Mouse (Mus musculus): ENCODE data around the gene Tas1r3. TPM values are rescaled to one million over a fixed set of nuclear protein-coding genes. Genes with fewer than 3 reads are reported as not detected.

Gene Tas1r3
- polyA plus RNA-seq, 1 experiment = 0.87 TPM

- TF ChIP-seq CTCF (IDR thresholded peaks at IDR 0.05; ENCODE audit: borderline replicate concordance, insufficient read depth, low read depth, low read length) = peak; percentile 82
- peak; percentile 73; the same call in 1 of the 2 replicates for TF ChIP-seq POLR2A (IDR thresholded peaks at IDR 0.05; ENCODE audit: borderline replicate concordance, insufficient read depth, low read length)
- Histone ChIP-seq H3K4me3 (replicated peaks; ENCODE audit: insufficient read depth, low read depth, low read length) (peak within 1 kb of the TSS; percentile 83), H3K4me1 (ENCODE audit: control insufficient read depth, insufficient read depth, low read length) (peaks cover 8% of the 10 kb centered on the region), H3K27ac (ENCODE audit: insufficient read depth, low read length) (peak within 1 kb of the TSS; percentile 44), H3K27me3 (ENCODE audit: control insufficient read depth, insufficient read depth, low read length) (no peaks in the 10 kb centered on the region)
- peak; percentile 95 to 97 for DNase-seq
- WGBS = under 1% methylated on average over 49 of the region's 49 CpGs
Measured at GRCm38 (mm10) chr4:155831205-155831766, 31.9 kb downstream of the Tas1r3 start, which contains the start of gene Aurkaip1. Aurkaip1 (plus strand) TSS chr4:155831272.

GRCm38 (mm10) chr4:155830596-155830995, 32.6 kb downstream of the Tas1r3 start:
- Histone ChIP-seq H3K27me3 (ENCODE audit: control insufficient read depth, insufficient read depth, low read length) (no peaks in the 10 kb centered on the region), H3K4me3 (replicated peaks; ENCODE audit: insufficient read depth, low read depth, low read length) (peak overlapping the region; percentile 14), H3K4me1 (ENCODE audit: control insufficient read depth, insufficient read depth, low read length) (peaks cover 8% of the 10 kb centered on the region), H3K27ac (ENCODE audit: insufficient read depth, low read length) (no peak overlapping the region)
- TF ChIP-seq CTCF (IDR thresholded peaks at IDR 0.05; ENCODE audit: borderline replicate concordance, insufficient read depth, low read depth, low read length) (no peak), POLR2A (IDR thresholded peaks at IDR 0.05; ENCODE audit: borderline replicate concordance, insufficient read depth, low read length) (no peak)
- WGBS = 48% methylated on average over 8 of the region's 8 CpGs
- DNase-seq = no peak

GRCm38 (mm10) chr4:155829866-155830265, 33.3 kb downstream of the Tas1r3 start:
- Histone ChIP-seq H3K4me1 (ENCODE audit: control insufficient read depth, insufficient read depth, low read length) (peaks cover 8% of the 10 kb centered on the region), H3K27me3 (ENCODE audit: control insufficient read depth, insufficient read depth, low read length) (no peaks in the 10 kb centered on the region), H3K27ac (ENCODE audit: insufficient read depth, low read length) (no peak overlapping the region), H3K4me3 (replicated peaks; ENCODE audit: insufficient read depth, low read depth, low read length) (no peak overlapping the region)
- 92% methylated on average over 4 of the region's 4 CpGs for WGBS
- TF ChIP-seq CTCF (IDR thresholded peaks at IDR 0.05; ENCODE audit: borderline replicate concordance, insufficient read depth, low read depth, low read length) = no peak
- TF ChIP-seq POLR2A (IDR thresholded peaks at IDR 0.05; ENCODE audit: borderline replicate concordance, insufficient read depth, low read length) = no peak
- DNase-seq = no peak

DNA sequence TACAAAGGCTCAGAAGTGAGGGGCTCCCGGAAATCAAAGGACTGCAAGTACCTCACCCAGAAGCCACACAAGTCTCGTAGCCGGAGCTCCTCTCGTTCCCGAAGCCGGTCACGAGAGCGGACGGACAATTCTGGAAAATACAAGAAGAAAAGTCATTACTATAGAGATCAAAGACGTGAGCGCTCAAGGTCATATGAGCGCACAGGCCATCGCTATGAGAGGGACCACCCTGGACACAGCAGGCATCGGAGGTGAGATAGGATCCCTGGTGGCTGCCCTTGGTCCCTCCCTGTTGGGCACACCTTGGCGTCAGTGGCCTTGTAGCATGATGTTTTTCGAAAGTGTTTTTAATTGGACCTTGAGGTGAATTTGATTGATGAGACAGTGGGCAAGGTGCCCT, 39.7 kb downstream of the Tas1r3 start:
- 95% methylated on average over 16 of the region's 16 CpGs for WGBS
- H3K27me3 ChIP-seq (ENCODE audit: control insufficient read depth, insufficient read depth, low read length) = no peaks in the 10 kb centered on the region
- H3K4me1 ChIP-seq (ENCODE audit: control insufficient read depth, insufficient read depth, low read length) = no peaks in the 10 kb centered on the region
- H3K27ac ChIP-seq (ENCODE audit: insufficient read depth, low read length) = no peak overlapping the region
- no peak for DNase-seq
- TF ChIP-seq CTCF (IDR thresholded peaks at IDR 0.05; ENCODE audit: borderline replicate concordance, insufficient read depth, low read depth, low read length) = no peak
- H3K4me3 ChIP-seq (replicated peaks; ENCODE audit: insufficient read depth, low read depth, low read length) = no peak overlapping the region

DNA sequence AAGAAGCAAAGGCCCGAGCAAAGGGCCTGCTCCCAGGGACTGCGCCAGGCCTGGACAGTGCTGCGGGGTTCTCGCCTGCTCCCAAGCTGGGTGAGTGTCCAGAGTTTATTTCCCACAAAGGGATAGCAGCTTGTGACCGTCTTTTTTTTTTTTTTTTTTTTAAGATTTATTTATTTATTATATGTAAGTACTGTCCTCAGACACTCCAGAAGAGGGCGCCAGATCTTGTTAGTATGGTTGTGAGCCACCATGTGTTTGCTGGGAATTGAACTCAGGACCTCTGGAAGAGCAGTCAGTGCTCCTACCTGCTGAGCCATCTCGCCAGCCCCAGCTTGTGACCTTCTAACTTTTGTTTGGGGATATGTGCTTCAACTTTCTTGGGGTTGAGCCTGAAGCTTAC, 42.1 kb downstream of the Tas1r3 start:
- H3K27ac ChIP-seq (ENCODE audit: insufficient read depth, low read length) = no peak overlapping the region
- no peak overlapping the region for H3K4me3 ChIP-seq (replicated peaks; ENCODE audit: insufficient read depth, low read depth, low read length)
- DNase-seq = no peak
- TF ChIP-seq POLR2A (IDR thresholded peaks at IDR 0.05; ENCODE audit: borderline replicate concordance, insufficient read depth, low read length) = no peak
- TF ChIP-seq CTCF (IDR thresholded peaks at IDR 0.05; ENCODE audit: borderline replicate concordance, insufficient read depth, low read depth, low read length) = no peak
- no peaks in the 10 kb centered on the region for H3K4me1 ChIP-seq (ENCODE audit: control insufficient read depth, insufficient read depth, low read length)
- no peaks in the 10 kb centered on the region for H3K27me3 ChIP-seq (ENCODE audit: control insufficient read depth, insufficient read depth, low read length)
- WGBS = 65% methylated on average over 7 of the region's 7 CpGs

GRCm38 (mm10) chr4:155817533-155817932, 45.6 kb downstream of the Tas1r3 start:
- Histone ChIP-seq H3K27ac (ENCODE audit: insufficient read depth, low read length) (no peak overlapping the region), H3K27me3 (ENCODE audit: control insufficient read depth, insufficient read depth, low read length) (no peaks in the 10 kb centered on the region), H3K4me1 (ENCODE audit: control insufficient read depth, insufficient read depth, low read length) (peaks cover 6% of the 10 kb centered on the region; the same call in 1 of the 2 replicates), H3K4me3 (replicated peaks; ENCODE audit: insufficient read depth, low read depth, low read length) (no peak overlapping the region)
- DNase-seq = no peak
- WGBS = 64% methylated on average over 4 of the region's 4 CpGs
- TF ChIP-seq CTCF (IDR thresholded peaks at IDR 0.05; ENCODE audit: borderline replicate concordance, insufficient read depth, low read depth, low read length) (no peak), POLR2A (IDR thresholded peaks at IDR 0.05; ENCODE audit: borderline replicate concordance, insufficient read depth, low read length) (no peak)

DNA sequence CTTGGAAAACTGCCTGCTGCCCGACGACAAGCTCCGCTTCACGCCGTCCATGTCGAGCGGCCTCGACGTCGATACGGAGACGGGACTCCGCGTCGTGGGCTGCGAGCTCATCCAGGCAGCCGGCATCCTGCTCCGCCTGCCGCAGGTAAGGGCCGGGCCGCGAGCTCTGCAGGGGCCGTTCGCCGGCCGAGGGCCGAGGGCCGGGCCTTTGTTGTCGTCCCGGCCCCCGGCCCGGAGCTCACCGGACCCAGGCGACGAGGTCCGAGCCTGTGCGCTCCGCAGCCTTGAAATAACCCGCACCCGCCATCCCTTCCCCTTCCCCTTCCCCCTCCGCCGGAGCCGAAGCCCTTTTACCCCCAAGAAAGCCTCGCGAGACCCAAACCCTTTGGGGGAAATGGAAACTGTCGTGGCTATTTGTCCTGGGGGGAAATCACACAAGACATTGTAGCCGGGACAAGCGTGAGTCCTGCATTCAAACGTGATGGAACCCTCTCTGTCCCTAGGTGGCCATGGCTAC, 50.4 kb downstream of the Tas1r3 start:
- DNase-seq = no peak
- no peak for TF ChIP-seq POLR2A (IDR thresholded peaks at IDR 0.05; ENCODE audit: borderline replicate concordance, insufficient read depth, low read length)
- TF ChIP-seq CTCF (IDR thresholded peaks at IDR 0.05; ENCODE audit: borderline replicate concordance, insufficient read depth, low read depth, low read length) = no peak
- no peaks in the 10 kb centered on the region for H3K27me3 ChIP-seq (ENCODE audit: control insufficient read depth, insufficient read depth, low read length)
- H3K4me3 ChIP-seq (replicated peaks; ENCODE audit: insufficient read depth, low read depth, low read length) = peak overlapping the region; percentile 65
- H3K27ac ChIP-seq (ENCODE audit: insufficient read depth, low read length) = peak overlapping the region; percentile 75
- H3K4me1 ChIP-seq (ENCODE audit: control insufficient read depth, insufficient read depth, low read length) = peaks cover 8% of the 10 kb centered on the region; the same call in 1 of the 2 replicates
- WGBS = under 1% methylated on average over 49 of the region's 49 CpGs

All from cerebellum, adult 2 months (tissue).